ENCODE assay signal across 8 mouse cellular contexts in the genomic region with DNA sequence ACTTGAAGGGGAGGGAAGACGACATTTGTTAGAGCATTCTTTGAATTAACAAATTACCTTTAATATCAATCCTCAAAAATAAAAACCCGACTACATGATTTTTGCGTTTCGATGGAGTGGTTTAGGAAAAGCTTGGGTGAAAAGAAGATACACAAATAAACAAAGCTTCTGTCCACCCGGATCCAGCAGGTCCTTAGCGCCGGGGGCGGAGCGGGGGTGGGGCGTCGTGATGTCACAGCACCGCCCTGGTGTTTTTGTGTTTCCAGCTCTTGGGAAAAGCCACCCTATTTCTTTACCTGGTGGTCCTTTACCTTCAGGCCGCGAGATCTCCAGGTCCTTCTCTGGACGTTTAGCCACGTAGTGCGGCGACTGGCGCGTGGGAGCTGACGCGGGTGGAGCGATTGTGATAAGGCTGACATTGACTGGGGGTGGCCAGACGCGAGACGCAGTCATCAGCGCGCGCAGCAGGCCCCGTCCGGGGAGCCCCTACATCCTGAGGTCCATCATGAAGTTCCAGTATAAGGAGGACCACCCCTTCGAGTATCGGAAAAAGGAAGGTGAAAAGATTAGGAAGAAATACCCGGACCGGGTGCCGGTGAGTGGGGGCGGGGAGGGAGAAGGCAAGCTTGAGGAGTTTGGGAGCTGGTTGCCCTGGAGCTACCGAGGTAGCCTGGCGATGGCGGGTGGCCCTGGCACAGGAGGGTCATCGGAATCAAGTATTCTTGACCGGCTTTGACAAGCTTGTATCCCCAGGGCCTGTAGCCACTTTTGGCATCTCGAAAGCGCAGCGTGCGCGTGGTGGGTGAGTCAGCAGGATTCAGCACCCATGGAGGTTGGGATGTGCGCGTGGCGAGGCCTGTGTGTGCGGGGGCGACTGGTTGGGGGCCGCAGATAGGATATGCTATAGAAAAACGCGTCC. TPM values are rescaled to one million over a fixed set of nuclear protein-coding genes. Genes with fewer than 3 reads are reported as not detected.
DNase-seq lines count a peak whose midpoint lies in the region; TF ChIP-seq lines count a peak whose summit lies in the region.

A gene (plus strand): TSS at position 219 of the 919 bp plus-strand sequence.

- intact Hi-C loops in left cerebral cortex, adult 2 months (cut with DNase I): loop anchor here (2.0 to 10.0 kb wide), 3 partner anchors 690 to 1098 kb away; a partner anchor contains a TSS

- DNase-seq in adrenal gland, adult (ENCODE audit: inconsistent age in 2 of 2, low spot score in 1 of 2): peak; percentile 88 to 97
- peak; percentile 78 for DNase-seq in embryo, embryonic 10 days (ENCODE audit: low spot score)
- DNase-seq in gastrocnemius, postnatal 10 days: peak; percentile 80
- peak; percentile 52 for DNase-seq in hindlimb bud, embryonic 11.5 days (ENCODE audit: extremely low spot score, low read depth, low spot score)
- DNase-seq in left cerebral cortex, adult 2 months (ENCODE audit: extremely low spot score in 1 of 2, low spot score in 2 of 2): peak; percentile 83 to 86
- DNase-seq in right cerebral cortex, adult 2 months (ENCODE audit: low spot score in 2 of 2): peak; percentile 87 to 88
- DNase-seq in urinary bladder, postnatal 25 days (ENCODE audit: low spot score): peak; percentile 77

- TF ChIP-seq CTCF in left cerebral cortex, adult 2 months (IDR thresholded peaks at IDR 0.05): no peak

- H3K36me3 ChIP-seq in macrophage (ENCODE audit: inconsistent target): peaks cover 10% of the 10 kb centered on the region

- peaks cover 43% of the 10 kb centered on the region for H3K79me2 ChIP-seq in macrophage (ENCODE audit: inconsistent target)

- peak within 1 kb of the TSS; percentile 98 for H3K4me3 ChIP-seq in left cerebral cortex, adult 2 months
- H3K4me3 ChIP-seq in macrophage (ENCODE audit: inconsistent target): peak within 1 kb of the TSS; percentile 94

- WGBS in macrophage (ENCODE audit: missing documents): under 1% methylated on average over 50 of the region's 55 CpGs

- H3K27ac ChIP-seq in left cerebral cortex, adult 2 months: peak within 1 kb of the TSS; percentile 100
- peak within 1 kb of the TSS; percentile 76 for H3K27ac ChIP-seq in macrophage

RNA-seq across cellular contexts. Expression of the gene that starts here (rescaled TPM):
- total RNA-seq in gastrocnemius, postnatal 10 days (2021): 10 to 100 TPM; 30.3 to 32.8 TPM
- 100 to 1,000 TPM; 707 to 713 TPM for total RNA-seq in left cerebral cortex, adult 2 months (2021)
- 10 to 100 TPM; 10.6 to 44.5 (median 16.3) TPM for total RNA-seq in macrophage (2018; cell fraction: chromatin; rRNA removed)
- 100 to 1,000 TPM in 13 of 26 experiments, 10 to 100 TPM in 13; 57.2 to 230 (median 113) TPM for total RNA-seq in macrophage (2018; cell fraction: cytosol; rRNA removed)
- total RNA-seq in macrophage (2018; cell fraction: nucleus; rRNA removed): 10 to 100 TPM; 17.6 to 75.3 (median 37.3) TPM
- 89.2 to 276 TPM (median 184 TPM) in 3 replicates for polyA plus RNA-seq in macrophage (2018)

Comparison
In these comparisons a context has a peak if more than half of its experiments do, and no peak if none do; other contexts are left out.
1. Peak in every context shown above with its lines: DNase-seq, H3K4me3 ChIP-seq and H3K27ac ChIP-seq.
2. RNA of the gene that starts here (total RNA-seq): 707 to 713 TPM in left cerebral cortex, adult 2 months; 30.3 to 32.8 TPM in gastrocnemius, postnatal 10 days; every median in the first group is over 10 times any median in the second.